Mouse (Mus musculus) ES-E14 (cell line): ENCODE measurements around the gene Pacsin2.

Experiments used
- CHD2 ChIP-seq: IDR thresholded peaks from 2 replicates; pipeline ENCODE4 v1.6.1; 2014; ENCODE audit warnings: mild to moderate bottlenecking, low read depth, low read length, inconsistent platforms
- HCFC1 ChIP-seq: IDR thresholded peaks from 2 replicates; pipeline ENCODE4 v1.6.1; 2012; ENCODE audit warnings: low read length, inconsistent platforms, borderline replicate concordance; ENCODE audit not compliant: insufficient read depth
- ZC3H11A ChIP-seq: IDR thresholded peaks from 2 replicates; pipeline ENCODE4 v1.6.1; 2012; ENCODE audit warnings: low read depth, mild to moderate bottlenecking, inconsistent platforms, low read length, borderline replicate concordance

DNA sequence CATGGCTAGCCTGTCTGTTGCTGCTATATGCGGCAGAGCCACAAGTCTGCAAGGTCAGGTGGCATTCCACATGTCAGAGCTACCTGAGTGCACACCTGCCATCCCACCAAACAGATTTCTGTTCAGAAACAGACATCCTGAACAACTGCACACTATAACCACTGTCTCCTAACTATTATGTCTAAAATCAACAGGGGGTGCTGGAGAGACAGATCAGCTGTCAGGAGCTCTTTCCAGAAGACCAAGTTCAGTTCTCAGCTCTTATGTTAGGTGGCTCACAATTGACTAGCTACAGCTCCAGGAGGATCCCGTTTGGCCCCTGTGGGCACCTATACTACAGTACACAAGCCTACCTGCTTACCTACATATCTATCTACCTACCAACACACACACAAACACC lies 71.7 kb downstream of the Pacsin2 start:
- no peak for TF ChIP-seq CHD2
- no peak for TF ChIP-seq ZC3H11A
- no peak for TF ChIP-seq HCFC1
